Mouse (Mus musculus) lung, postnatal 0 days (tissue): ENCODE data around the gene Il4ra. TPM values are rescaled to one million over a fixed set of nuclear protein-coding genes. Genes with fewer than 3 reads are reported as not detected.

Experiments used
- ATAC-seq: fragments of 200-750 bp; cut with Nextera tagmentation; 2 replicates; pipeline ENCODE4 v1.8.0; 2017; ENCODE audit warnings: moderate library complexity
- DNase-seq: peaks from one replicate; pipeline ENCODE4 v3.0.0-alpha.2; 2016; ENCODE audit warnings: low spot score
- H3K27ac ChIP-seq: fragments of 300-500 bp; sonication (generic); 2 replicates; pipeline ENCODE4 v1.5.1; 2014; ENCODE audit warnings: antibody characterized with exemption, mild to moderate bottlenecking, low read length, mixed read lengths
- H3K27me3 ChIP-seq: fragments of 300-500 bp; sonication (generic); replicated peaks from 2 replicates; pipeline ENCODE4 v1.6.1; 2014; ENCODE audit warnings: low read length, mixed read lengths; ENCODE audit not compliant: insufficient read depth
- H3K36me3 ChIP-seq: fragments of 300-500 bp; sonication (generic); 2 replicates; pipeline ENCODE4 v1.6.1; 2014; ENCODE audit warnings: low read length, mixed read lengths; ENCODE audit not compliant: insufficient read depth
- H3K4me1 ChIP-seq: fragments of 300-500 bp; sonication (generic); 2 replicates; pipeline ENCODE4 v1.6.1; 2014; ENCODE audit warnings: antibody characterized with exemption, low read depth, low read length, mixed read lengths; ENCODE audit not compliant: insufficient read depth
- H3K4me2 ChIP-seq: fragments of 300-500 bp; sonication (generic); replicated peaks from 2 replicates; pipeline ENCODE4 v1.6.1; 2014; ENCODE audit warnings: low read depth, mild to moderate bottlenecking, low read length, moderate library complexity, mixed read lengths
- H3K4me3 ChIP-seq: fragments of 300-500 bp; sonication (generic); 2 replicates; pipeline ENCODE4 v1.5.1; 2014; ENCODE audit warnings: low read depth, low read length
- H3K9ac ChIP-seq: fragments of 300-500 bp; sonication (generic); replicated peaks from 2 replicates; pipeline ENCODE4 v1.6.1; 2014; ENCODE audit warnings: low read depth, mild to moderate bottlenecking
- H3K9me3 ChIP-seq: fragments of 300-500 bp; sonication (generic); 2 replicates; pipeline ENCODE4 v1.6.1; 2016; ENCODE audit warnings: low read length, mixed read lengths
- CTCF ChIP-seq: IDR thresholded peaks from 2 replicates; pipeline ENCODE4 v1.5.1; 2016; ENCODE audit warnings: antibody characterized with exemption, mild to moderate bottlenecking
- EP300 ChIP-seq: IDR thresholded peaks from 2 replicates; pipeline ENCODE4 v1.6.1; 2016; ENCODE audit warnings: antibody characterized with exemption, mild to moderate bottlenecking, control low read depth
- WGBS: fragments of 180-500 bp; shearing (Covaris S2); extraction: QIAGEN DNeasy Blood & Tissue Kit; methylation state at CpG from one replicate; pipeline ENCODE4 v1.1.7; 2014; 5-methylcytosine and 5-hydroxymethylcytosine counted together
- polyA plus RNA-seq: library from polyadenylated mRNA; unstranded; fragments of >200 nt; fragmentation: Nextera tagmentation; extraction: Ambion mirVana; gene quantifications from 2 replicates; pipeline ENCODE4 v1.2.1, GENCODE M21; 2015

Il4ra gene
- polyA plus RNA-seq, 1 experiment from 2014 or later, result 29.7 TPM

GRCm38 (mm10) chr7:125586355-125586754 lies 34.4 kb downstream of the Il4ra start:
- ATAC-seq (no peak), DNase-seq (no peak)
- H3K27me3 ChIP-seq, result no peaks in the 10 kb centered on the region
- no peak overlapping the region for H3K9ac ChIP-seq
- no peak for TF ChIP-seq EP300
- no peak for TF ChIP-seq CTCF
- no peaks in the 10 kb centered on the region for H3K4me1 ChIP-seq
- H3K36me3 ChIP-seq, result no peaks in the 10 kb centered on the region
- no peak overlapping the region for H3K27ac ChIP-seq
- no peaks in the 10 kb centered on the region for H3K9me3 ChIP-seq
- 98% methylated on average over 23 of the region's 23 CpGs for WGBS
- H3K4me3 ChIP-seq, result no peak overlapping the region
- no peak overlapping the region for H3K4me2 ChIP-seq

GRCm38 (mm10) chr7:125588721-125589120 lies 36.8 kb downstream of the Il4ra start:
- ATAC-seq, result no peak
- Histone ChIP-seq H3K9ac (no peak overlapping the region), H3K27me3 (no peaks in the 10 kb centered on the region), H3K9me3 (no peaks in the 10 kb centered on the region), H3K4me3 (no peak overlapping the region), H3K27ac (no peak overlapping the region), H3K4me2 (no peak overlapping the region), H3K36me3 (no peaks in the 10 kb centered on the region), H3K4me1 (no peaks in the 10 kb centered on the region)
- no peak for TF ChIP-seq EP300
- TF ChIP-seq CTCF, result no peak
- no peak for DNase-seq
- 79% methylated on average over 4 of the region's 4 CpGs for WGBS

- no peak for DNase-seq
- no peak overlapping the region for H3K9ac ChIP-seq
- WGBS, result 78% methylated on average over 7 of the region's 7 CpGs
These were observed 38.0 kb downstream of the Il4ra start for GRCm38 (mm10) chr7:125589896-125590295.

GRCm38 (mm10) chr7:125593831-125594230 lies 41.9 kb downstream of the Il4ra start:
- no peak overlapping the region for H3K27ac ChIP-seq
- H3K4me3 ChIP-seq, result no peak overlapping the region
- TF ChIP-seq CTCF, result no peak
- no peak for TF ChIP-seq EP300
- H3K36me3 ChIP-seq, result no peaks in the 10 kb centered on the region
- 82% methylated on average over 4 of the region's 4 CpGs for WGBS
- H3K27me3 ChIP-seq, result no peaks in the 10 kb centered on the region
- no peak for DNase-seq
- H3K9me3 ChIP-seq, result no peaks in the 10 kb centered on the region
- H3K9ac ChIP-seq, result no peak overlapping the region
- no peaks in the 10 kb centered on the region for H3K4me1 ChIP-seq
- H3K4me2 ChIP-seq, result no peak overlapping the region
- ATAC-seq, result no peak

More at GRCm38 (mm10) chr7:125589896-125590295, 38.0 kb downstream of the Il4ra start:
- H3K36me3 ChIP-seq, result no peaks in the 10 kb centered on the region
- TF ChIP-seq CTCF (no peak), EP300 (no peak)
- no peaks in the 10 kb centered on the region for H3K4me1 ChIP-seq
- H3K27me3 ChIP-seq, result no peaks in the 10 kb centered on the region
- no peak for ATAC-seq
- H3K4me3 ChIP-seq, result no peak overlapping the region
- no peak overlapping the region for H3K4me2 ChIP-seq
- no peak overlapping the region for H3K27ac ChIP-seq
- H3K9me3 ChIP-seq, result no peaks in the 10 kb centered on the region

DNA sequence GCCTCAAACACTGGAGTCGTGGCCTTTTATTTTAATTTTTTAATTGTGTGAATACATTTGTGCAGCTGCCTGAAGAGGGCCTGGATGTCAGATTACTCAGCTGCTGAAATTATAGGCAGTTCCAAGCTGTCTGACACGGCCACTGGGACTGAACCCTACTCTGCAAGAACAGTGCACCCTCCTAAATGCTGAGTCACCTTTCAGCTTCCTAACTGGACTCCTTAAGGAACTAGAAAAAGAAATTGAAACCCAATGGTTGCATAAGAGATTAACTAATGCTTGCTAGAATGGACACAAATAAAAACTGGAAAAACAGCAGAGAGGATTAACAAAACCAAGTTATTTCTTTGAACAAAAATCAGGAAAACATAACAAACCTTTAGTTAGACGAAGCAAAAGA lies 44.5 kb downstream of the Il4ra start:
- H3K27ac ChIP-seq, result no peak overlapping the region
- DNase-seq, result peak; percentile 86
- no peaks in the 10 kb centered on the region for H3K4me1 ChIP-seq
- no peak overlapping the region for H3K4me2 ChIP-seq
- no peaks in the 10 kb centered on the region for H3K9me3 ChIP-seq
- no peak overlapping the region for H3K9ac ChIP-seq
- no peaks in the 10 kb centered on the region for H3K27me3 ChIP-seq
- H3K36me3 ChIP-seq, result no peaks in the 10 kb centered on the region
- no peak overlapping the region for H3K4me3 ChIP-seq
- no peak for TF ChIP-seq EP300
- TF ChIP-seq CTCF, result no peak
- 48% methylated on average over 3 of the region's 3 CpGs for WGBS
- peak; percentile 48; the same call in 1 of the 2 replicates for ATAC-seq

DNA sequence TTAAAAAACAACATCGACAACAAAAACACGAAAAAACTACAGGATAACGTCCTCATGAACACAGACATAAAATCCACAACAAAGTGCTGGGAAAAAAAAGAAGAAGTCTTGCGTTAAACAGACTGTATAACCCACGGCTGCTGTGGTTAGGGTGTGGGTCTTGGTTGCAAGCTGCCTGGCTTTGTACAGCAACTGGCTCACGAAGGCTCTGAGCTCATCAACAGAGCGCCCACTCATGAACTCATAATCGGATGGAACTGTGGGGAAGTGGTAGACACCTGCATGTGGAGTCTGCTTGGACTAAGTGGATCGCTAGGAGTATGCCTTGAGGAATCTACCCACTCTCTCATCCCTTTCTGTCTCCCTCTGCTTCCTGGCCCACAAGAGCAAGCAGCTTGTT lies 45.2 kb downstream of the Il4ra start:
- Histone ChIP-seq H3K9me3 (no peaks in the 10 kb centered on the region), H3K4me2 (no peak overlapping the region), H3K27ac (no peak overlapping the region), H3K27me3 (no peaks in the 10 kb centered on the region), H3K4me1 (no peaks in the 10 kb centered on the region), H3K9ac (no peak overlapping the region), H3K36me3 (no peaks in the 10 kb centered on the region), H3K4me3 (no peak overlapping the region)
- TF ChIP-seq CTCF (no peak), EP300 (no peak)
- no peak for DNase-seq
- WGBS, result 83% methylated on average over 9 of the region's 9 CpGs
- ATAC-seq, result no peak
